Mouse (Mus musculus) embryonic facial prominence, embryonic 12.5 days (tissue): ENCODE measurements around the gene Erg. TPM values are rescaled to one million over a fixed set of nuclear protein-coding genes. Genes with fewer than 3 reads are reported as not detected.

Experiments
- ATAC-seq: fragments of 200-750 bp; cut with Nextera tagmentation; 2 replicates; pipeline ENCODE4 v1.8.0; 2017; ENCODE audit not compliant: insufficient number of reproducible peaks, insufficient read depth, low FRiP score, low TSS enrichment
- H3K27ac ChIP-seq: fragments of 300-500 bp; sonication (generic); 2 replicates; pipeline ENCODE4 v1.5.1; 2016; ENCODE audit warnings: mild to moderate bottlenecking
- H3K27me3 ChIP-seq: fragments of 300-500 bp; sonication (generic); 2 replicates; pipeline ENCODE4 v1.6.1; 2016; ENCODE audit warnings: mild to moderate bottlenecking, moderate library complexity
- H3K36me3 ChIP-seq: fragments of 300-500 bp; sonication (generic); 2 replicates; pipeline ENCODE4 v1.6.1; 2016; ENCODE audit warnings: mild to moderate bottlenecking
- H3K4me1 ChIP-seq: fragments of 300-500 bp; sonication (generic); 2 replicates; pipeline ENCODE4 v1.6.1; 2016
- H3K4me2 ChIP-seq: fragments of 300-500 bp; sonication (generic); replicated peaks from 2 replicates; pipeline ENCODE4 v1.6.1; 2016; ENCODE audit warnings: mild to moderate bottlenecking, moderate library complexity
- H3K4me3 ChIP-seq: fragments of 300-500 bp; sonication (generic); 2 replicates; pipeline ENCODE4 v1.5.1; 2016; ENCODE audit warnings: mild to moderate bottlenecking
- H3K9ac ChIP-seq: fragments of 300-500 bp; sonication (generic); 2 replicates; pipeline ENCODE4 v1.6.1; 2016; ENCODE audit warnings: mild to moderate bottlenecking, moderate library complexity
- H3K9me3 ChIP-seq: fragments of 300-500 bp; sonication (generic); 2 replicates; pipeline ENCODE4 v1.6.1; 2016; ENCODE audit warnings: mild to moderate bottlenecking, moderate library complexity
- WGBS: fragments of 180-500 bp; shearing (Covaris S2); methylation state at CpG from one replicate; pipeline ENCODE4 v1.1.7; 2016; 5-methylcytosine and 5-hydroxymethylcytosine counted together
- polyA plus RNA-seq: library from polyadenylated mRNA; unstranded; fragments of >200 nt; fragmentation: Nextera tagmentation; extraction: Ambion mirVana; gene quantifications from 2 replicates; pipeline ENCODE4 v1.2.1, GENCODE M21; 2016

Gene Erg
- polyA plus RNA-seq, 1 experiment from 2014 or later: 14.0 TPM

DNA sequence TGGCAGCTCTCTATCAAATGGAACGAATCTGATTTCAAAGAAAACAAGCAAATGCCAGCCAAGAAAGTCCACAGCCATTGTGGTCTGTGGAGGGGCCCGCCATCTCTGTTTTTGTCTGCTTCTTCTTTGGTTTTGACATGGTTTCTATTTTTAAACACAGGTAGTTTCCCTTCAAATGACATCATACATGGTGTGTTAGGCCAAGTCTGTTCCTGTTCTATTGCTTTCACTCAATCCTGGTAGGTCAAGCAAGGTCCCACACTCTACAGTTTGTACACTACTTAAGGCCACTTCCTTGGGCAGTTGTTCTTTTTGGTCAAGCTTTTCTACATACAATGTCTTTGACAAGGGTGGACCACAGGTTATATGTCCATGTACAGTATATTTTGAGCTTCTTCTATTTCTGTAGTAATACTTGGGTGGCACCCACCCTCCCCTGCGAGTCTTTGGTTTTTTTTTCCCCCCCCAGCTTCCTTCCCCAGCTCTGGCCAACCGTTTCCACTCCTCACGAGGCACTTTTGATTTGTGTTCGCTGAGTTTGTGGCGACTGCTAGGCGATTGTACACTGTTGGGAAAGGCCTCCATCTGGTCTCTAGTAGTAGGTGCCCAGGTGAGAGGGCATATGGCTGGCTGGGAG, 226.1 kb downstream of the Erg start:
- H3K36me3 ChIP-seq: no peaks in the 10 kb centered on the region
- H3K27ac ChIP-seq: no peak overlapping the region
- H3K4me1 ChIP-seq: peaks cover 18% of the 10 kb centered on the region
- H3K9me3 ChIP-seq: no peaks in the 10 kb centered on the region
- no peak for ATAC-seq
- no peaks in the 10 kb centered on the region for H3K27me3 ChIP-seq
- H3K4me3 ChIP-seq: no peak overlapping the region
- no peak overlapping the region for H3K4me2 ChIP-seq
- no peak overlapping the region for H3K9ac ChIP-seq
- WGBS: 86% methylated on average over 8 of the region's 8 CpGs

- no peak overlapping the region for H3K4me2 ChIP-seq
- peak overlapping the region; percentile 24; the same call in 1 of the 2 replicates for H3K27ac ChIP-seq
- no peaks in the 10 kb centered on the region for H3K27me3 ChIP-seq
- H3K9me3 ChIP-seq: no peaks in the 10 kb centered on the region
- H3K36me3 ChIP-seq: no peaks in the 10 kb centered on the region
- no peak overlapping the region for H3K9ac ChIP-seq
- ATAC-seq: peak; percentile 58
- 60% methylated on average over 12 of the region's 12 CpGs for WGBS
- peaks cover 14% of the 10 kb centered on the region for H3K4me1 ChIP-seq
- no peak overlapping the region for H3K4me3 ChIP-seq
These were observed 229.1 kb downstream of the Erg start for GRCm38 (mm10) chr16:95356962-95357955.

DNA sequence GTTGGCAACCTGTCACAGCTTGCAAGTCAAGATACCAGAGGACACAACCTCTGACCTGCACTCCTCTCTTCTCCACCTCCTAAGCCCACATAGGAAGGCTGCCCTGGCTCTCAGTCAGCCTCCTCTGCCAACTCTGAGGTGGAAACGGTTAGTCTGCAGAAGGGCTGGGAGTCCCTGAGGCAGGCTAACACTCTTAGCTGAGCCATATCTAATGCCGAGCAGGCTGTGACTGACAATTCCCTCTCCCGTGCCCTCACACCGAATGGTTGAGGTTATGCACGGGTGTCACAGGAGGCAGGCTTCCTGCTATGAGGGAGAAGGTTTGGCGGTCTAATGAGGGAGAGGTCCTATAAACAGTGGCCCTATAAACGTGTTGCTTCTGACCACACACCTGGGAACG, 232.6 kb downstream of the Erg start:
- H3K4me1 ChIP-seq: peaks cover 18% of the 10 kb centered on the region
- H3K27ac ChIP-seq: no peak overlapping the region
- H3K4me3 ChIP-seq: no peak overlapping the region
- no peaks in the 10 kb centered on the region for H3K9me3 ChIP-seq
- H3K4me2 ChIP-seq: no peak overlapping the region
- ATAC-seq: no peak
- no peak overlapping the region for H3K9ac ChIP-seq
- no peaks in the 10 kb centered on the region for H3K36me3 ChIP-seq
- no peaks in the 10 kb centered on the region for H3K27me3 ChIP-seq
- 63% methylated on average over 8 of the region's 8 CpGs for WGBS

- H3K9ac ChIP-seq: no peak overlapping the region
- no peak overlapping the region for H3K4me2 ChIP-seq
- no peak overlapping the region for H3K27ac ChIP-seq
- no peaks in the 10 kb centered on the region for H3K27me3 ChIP-seq
- H3K4me1 ChIP-seq: peaks cover 13% of the 10 kb centered on the region
- no peak overlapping the region for H3K4me3 ChIP-seq
- no peaks in the 10 kb centered on the region for H3K9me3 ChIP-seq
- no peaks in the 10 kb centered on the region for H3K36me3 ChIP-seq
- WGBS: 47% methylated on average over 8 of the region's 8 CpGs
- ATAC-seq: no peak
These were observed 234.1 kb downstream of the Erg start for GRCm38 (mm10) chr16:95352266-95352665.

GRCm38 (mm10) chr16:95350499-95350898, 235.9 kb downstream of the Erg start:
- H3K27me3 ChIP-seq: no peaks in the 10 kb centered on the region
- H3K36me3 ChIP-seq: no peaks in the 10 kb centered on the region
- ATAC-seq: 0 out of 2 replicates have a peak, but pooled peaks have one; percentile 25
- H3K4me2 ChIP-seq: no peak overlapping the region
- H3K9ac ChIP-seq: no peak overlapping the region
- H3K9me3 ChIP-seq: no peaks in the 10 kb centered on the region
- H3K27ac ChIP-seq: no peak overlapping the region
- H3K4me1 ChIP-seq: peaks cover 13% of the 10 kb centered on the region; the same call in 1 of the 2 replicates
- WGBS: 29% methylated on average over 3 of the region's 3 CpGs
- H3K4me3 ChIP-seq: no peak overlapping the region

DNA sequence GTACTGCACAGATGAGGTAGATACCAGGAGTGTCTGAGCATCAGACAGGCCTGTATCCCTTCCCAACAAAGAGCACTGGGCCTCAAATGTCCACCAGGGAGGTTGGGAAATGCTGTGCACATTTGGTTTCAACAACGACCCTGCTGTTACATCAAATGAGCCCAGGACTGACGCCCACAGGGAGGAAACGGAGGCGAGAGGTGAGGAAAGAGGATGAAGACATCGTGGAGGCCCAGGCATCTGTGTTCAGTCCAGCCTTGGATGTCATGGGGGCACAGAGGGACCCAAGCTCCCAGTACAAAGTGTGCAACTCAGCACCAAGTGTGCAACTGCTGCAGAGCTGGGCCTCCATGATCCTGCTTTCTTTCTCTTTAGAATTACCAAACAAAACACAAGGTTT, 236.6 kb downstream of the Erg start:
- H3K9me3 ChIP-seq: no peaks in the 10 kb centered on the region
- ATAC-seq: no peak
- no peak overlapping the region for H3K4me3 ChIP-seq
- H3K36me3 ChIP-seq: no peaks in the 10 kb centered on the region
- H3K27me3 ChIP-seq: no peaks in the 10 kb centered on the region
- peaks cover 13% of the 10 kb centered on the region; the same call in 1 of the 2 replicates for H3K4me1 ChIP-seq
- no peak overlapping the region for H3K4me2 ChIP-seq
- no peak overlapping the region for H3K9ac ChIP-seq
- H3K27ac ChIP-seq: no peak overlapping the region
- WGBS: 73% methylated on average over 5 of the region's 5 CpGs

GRCm38 (mm10) chr16:95349344-95349743, 237.0 kb downstream of the Erg start:
- Histone ChIP-seq H3K36me3 (no peaks in the 10 kb centered on the region), H3K4me1 (peaks cover 13% of the 10 kb centered on the region; the same call in 1 of the 2 replicates), H3K9ac (no peak overlapping the region), H3K4me2 (no peak overlapping the region), H3K4me3 (no peak overlapping the region), H3K27ac (no peak overlapping the region), H3K9me3 (no peaks in the 10 kb centered on the region), H3K27me3 (no peaks in the 10 kb centered on the region)
- WGBS: 90% methylated on average over 6 of the region's 6 CpGs
- ATAC-seq: no peak

- 85% methylated on average over 9 of the region's 9 CpGs for WGBS
- Histone ChIP-seq H3K4me2 (no peak overlapping the region), H3K4me3 (no peak overlapping the region), H3K27ac (no peak overlapping the region), H3K36me3 (no peaks in the 10 kb centered on the region), H3K9ac (no peak overlapping the region), H3K9me3 (no peaks in the 10 kb centered on the region), H3K4me1 (peaks cover 13% of the 10 kb centered on the region; the same call in 1 of the 2 replicates), H3K27me3 (no peaks in the 10 kb centered on the region)
- ATAC-seq: no peak
These were observed 237.8 kb downstream of the Erg start for GRCm38 (mm10) chr16:95348555-95348954.

GRCm38 (mm10) chr16:95347202-95347601, 239.2 kb downstream of the Erg start:
- H3K36me3 ChIP-seq: no peaks in the 10 kb centered on the region
- no peak for ATAC-seq
- H3K4me1 ChIP-seq: peaks cover 11% of the 10 kb centered on the region; the same call in 1 of the 2 replicates
- no peak overlapping the region for H3K4me3 ChIP-seq
- H3K4me2 ChIP-seq: no peak overlapping the region
- H3K27me3 ChIP-seq: no peaks in the 10 kb centered on the region
- no peaks in the 10 kb centered on the region for H3K9me3 ChIP-seq
- WGBS: 10% methylated on average over 3 of the region's 3 CpGs
- no peak overlapping the region for H3K9ac ChIP-seq
- 0 out of 2 replicates have a peak overlapping the region, but pooled peaks have one; percentile 7 for H3K27ac ChIP-seq

DNA sequence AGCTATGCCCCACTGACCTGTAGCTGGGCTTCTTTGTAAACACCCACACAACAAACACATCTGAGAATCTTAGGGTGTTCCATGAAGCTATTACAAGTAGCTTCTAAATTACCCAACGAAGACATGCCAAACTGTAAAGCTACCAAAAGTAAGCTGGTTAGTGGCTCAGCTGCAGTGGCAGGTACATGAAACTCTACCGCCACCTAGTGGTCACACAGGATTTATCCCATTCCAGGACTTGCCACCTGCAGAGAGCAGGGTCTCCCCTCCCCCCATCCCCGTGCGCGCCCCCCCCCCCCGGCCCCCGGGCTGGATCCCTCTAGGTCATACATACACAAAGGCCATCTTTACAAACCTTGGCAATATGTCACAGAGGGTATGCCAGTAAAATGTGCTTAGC, 240.5 kb downstream of the Erg start:
- Histone ChIP-seq H3K9ac (no peak overlapping the region), H3K27me3 (no peaks in the 10 kb centered on the region), H3K4me3 (no peak overlapping the region), H3K4me2 (no peak overlapping the region), H3K9me3 (no peaks in the 10 kb centered on the region), H3K36me3 (no peaks in the 10 kb centered on the region), H3K27ac (no peak overlapping the region), H3K4me1 (0 out of 2 replicates have a peak, but pooled peaks cover 15% of the 10 kb centered on the region)
- ATAC-seq: no peak
- 6% methylated on average over 7 of the region's 7 CpGs for WGBS

GRCm38 (mm10) chr16:95344961-95345360, 241.4 kb downstream of the Erg start:
- peaks cover 6% of the 10 kb centered on the region; the same call in 1 of the 2 replicates for H3K27me3 ChIP-seq
- no peak for ATAC-seq
- H3K9ac ChIP-seq: no peak overlapping the region
- H3K27ac ChIP-seq: no peak overlapping the region
- no peak overlapping the region for H3K4me3 ChIP-seq
- H3K9me3 ChIP-seq: no peaks in the 10 kb centered on the region
- no peak overlapping the region for H3K4me2 ChIP-seq
- H3K4me1 ChIP-seq: 0 out of 2 replicates have a peak, but pooled peaks cover 18% of the 10 kb centered on the region
- H3K36me3 ChIP-seq: no peaks in the 10 kb centered on the region
- 61% methylated on average over 10 of the region's 10 CpGs for WGBS
